Mouse (Mus musculus) embryonic facial prominence, embryonic 13.5 days (tissue): ENCODE data around the gene Ptpn20. TPM values are rescaled to one million over a fixed set of nuclear protein-coding genes. Genes with fewer than 3 reads are reported as not detected.

Experiments used
- ATAC-seq: fragments of 200-750 bp; cut with Nextera tagmentation; 2 replicates; pipeline ENCODE4 v1.8.0; 2017; ENCODE audit warnings: low read depth; ENCODE audit not compliant: insufficient number of reproducible peaks, insufficient read depth, low FRiP score, low TSS enrichment
- H3K27ac ChIP-seq: fragments of 300-500 bp; sonication (generic); 2 replicates; pipeline ENCODE4 v1.5.1; 2015; ENCODE audit warnings: moderate library complexity, mild to moderate bottlenecking, inconsistent platforms
- H3K27me3 ChIP-seq: fragments of 300-500 bp; sonication (generic); 2 replicates; pipeline ENCODE4 v1.6.1; 2015; ENCODE audit warnings: mild to moderate bottlenecking, inconsistent platforms
- H3K36me3 ChIP-seq: fragments of 300-500 bp; sonication (generic); 2 replicates; pipeline ENCODE4 v1.6.1; 2015; ENCODE audit warnings: mild to moderate bottlenecking, inconsistent platforms
- H3K4me1 ChIP-seq: fragments of 300-500 bp; sonication (generic); 2 replicates; pipeline ENCODE4 v1.6.1; 2015; ENCODE audit warnings: inconsistent platforms
- H3K4me2 ChIP-seq: fragments of 300-500 bp; sonication (generic); 2 replicates; pipeline ENCODE4 v1.6.1; 2015; ENCODE audit warnings: moderate library complexity, mild to moderate bottlenecking, inconsistent platforms
- H3K4me3 ChIP-seq: fragments of 300-500 bp; sonication (generic); 2 replicates; pipeline ENCODE4 v1.5.1; 2015; ENCODE audit warnings: mild to moderate bottlenecking, inconsistent platforms
- H3K9ac ChIP-seq: fragments of 300-500 bp; sonication (generic); 2 replicates; pipeline ENCODE4 v1.6.1; 2015; ENCODE audit warnings: mild to moderate bottlenecking, inconsistent platforms
- H3K9me3 ChIP-seq: fragments of 300-500 bp; sonication (generic); 2 replicates; pipeline ENCODE4 v1.6.1; 2016; ENCODE audit warnings: inconsistent platforms
- WGBS: fragments of 180-500 bp; shearing (Covaris S2); methylation state at CpG from one replicate; pipeline ENCODE4 v1.1.7; 2015; ENCODE audit warnings: mixed read lengths; 5-methylcytosine and 5-hydroxymethylcytosine counted together
- polyA plus RNA-seq: library from polyadenylated mRNA; unstranded; fragments of >200 nt; fragmentation: Nextera tagmentation; extraction: Ambion mirVana; gene quantifications from 2 replicates; pipeline ENCODE4 v1.2.1, GENCODE M21; 2015

The Ptpn20 gene
- polyA plus RNA-seq, 1 experiment from 2014 or later, result not detected

- ATAC-seq, result no peak
- H3K4me3 ChIP-seq, result no peak overlapping the region
- 69% methylated on average over 3 of the region's 3 CpGs for WGBS
Measured at GRCm38 (mm10) chr14:33678740-33679139, 89.7 kb downstream of the Ptpn20 start.

GRCm38 (mm10) chr14:33680621-33681020 lies 91.6 kb downstream of the Ptpn20 start:
- Histone ChIP-seq H3K9me3 (no peaks in the 10 kb centered on the region), H3K9ac (no peak overlapping the region), H3K27ac (no peak overlapping the region), H3K4me1 (peaks cover 4% of the 10 kb centered on the region), H3K4me3 (no peak overlapping the region), H3K36me3 (no peaks in the 10 kb centered on the region), H3K27me3 (no peaks in the 10 kb centered on the region; the same call in 1 of the 2 replicates), H3K4me2 (no peak overlapping the region)
- WGBS, result 89% methylated on average over 6 of the region's 6 CpGs
- ATAC-seq, result no peak

More at GRCm38 (mm10) chr14:33678740-33679139, 89.7 kb downstream of the Ptpn20 start:
- H3K27me3 ChIP-seq, result no peaks in the 10 kb centered on the region; the same call in 1 of the 2 replicates
- H3K9ac ChIP-seq, result no peak overlapping the region
- no peaks in the 10 kb centered on the region for H3K9me3 ChIP-seq
- peaks cover 2% of the 10 kb centered on the region for H3K4me1 ChIP-seq
- no peak overlapping the region for H3K27ac ChIP-seq
- no peaks in the 10 kb centered on the region for H3K36me3 ChIP-seq
- H3K4me2 ChIP-seq, result no peak overlapping the region

GRCm38 (mm10) chr14:33682768-33683167 lies 93.8 kb downstream of the Ptpn20 start:
- no peaks in the 10 kb centered on the region for H3K9me3 ChIP-seq
- 80% methylated on average over 2 of the region's 2 CpGs for WGBS
- H3K4me1 ChIP-seq, result peaks cover 4% of the 10 kb centered on the region
- H3K27ac ChIP-seq, result no peak overlapping the region
- H3K9ac ChIP-seq, result no peak overlapping the region
- no peak overlapping the region for H3K4me3 ChIP-seq
- no peak overlapping the region for H3K4me2 ChIP-seq
- no peaks in the 10 kb centered on the region; the same call in 1 of the 2 replicates for H3K27me3 ChIP-seq
- ATAC-seq, result no peak
- no peaks in the 10 kb centered on the region for H3K36me3 ChIP-seq

DNA sequence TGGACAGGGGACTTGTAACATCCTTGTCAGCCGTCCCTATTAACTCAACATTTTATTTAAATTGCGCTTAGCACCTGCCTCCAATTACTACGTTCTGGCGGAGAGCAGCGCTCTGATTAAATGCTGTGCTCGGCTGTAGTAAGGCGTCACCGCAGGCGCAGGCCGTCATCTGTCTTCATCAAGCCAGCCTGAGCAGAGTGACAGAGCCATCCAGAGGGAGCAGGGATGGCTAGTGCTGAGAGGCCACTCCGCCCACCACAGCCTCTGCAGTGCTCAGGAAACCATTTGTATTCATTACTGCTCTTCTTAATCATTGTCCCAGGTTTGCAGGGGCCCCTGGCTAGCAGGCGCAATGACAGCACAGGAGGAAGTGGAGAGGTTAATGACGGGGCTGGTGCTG lies 94.7 kb downstream of the Ptpn20 start:
- Histone ChIP-seq H3K4me2 (no peak overlapping the region), H3K27me3 (no peaks in the 10 kb centered on the region; the same call in 1 of the 2 replicates), H3K4me3 (no peak overlapping the region), H3K9ac (no peak overlapping the region), H3K4me1 (peaks cover 4% of the 10 kb centered on the region), H3K27ac (no peak overlapping the region), H3K9me3 (no peaks in the 10 kb centered on the region), H3K36me3 (no peaks in the 10 kb centered on the region)
- ATAC-seq, result no peak
- WGBS, result 31% methylated on average over 13 of the region's 13 CpGs

- Histone ChIP-seq H3K27me3 (no peaks in the 10 kb centered on the region; the same call in 1 of the 2 replicates), H3K4me2 (no peak overlapping the region), H3K36me3 (no peaks in the 10 kb centered on the region), H3K9me3 (no peaks in the 10 kb centered on the region), H3K27ac (no peak overlapping the region), H3K4me1 (peaks cover 16% of the 10 kb centered on the region), H3K4me3 (no peak overlapping the region), H3K9ac (no peak overlapping the region)
- WGBS, result 39% methylated on average over 6 of the region's 6 CpGs
- no peak for ATAC-seq
Measured at GRCm38 (mm10) chr14:33687444-33688028, 98.5 kb downstream of the Ptpn20 start.

- Histone ChIP-seq H3K36me3 (no peaks in the 10 kb centered on the region), H3K4me3 (no peak overlapping the region), H3K27ac (no peak overlapping the region), H3K27me3 (peaks cover 5% of the 10 kb centered on the region; the same call in 1 of the 2 replicates), H3K9me3 (no peaks in the 10 kb centered on the region), H3K4me2 (no peak overlapping the region), H3K9ac (no peak overlapping the region), H3K4me1 (peaks cover 12% of the 10 kb centered on the region)
- ATAC-seq, result no peak
Measured at GRCm38 (mm10) chr14:33689044-33689443, 100.0 kb downstream of the Ptpn20 start.

Other genes with a start within 250 kb of the Ptpn20 start
- 24.2 and 24.8 TPM in 2 replicates for gene Mapk8, start 142.0 kb upstream of the Ptpn20 start, polyA plus RNA-seq
- 0.18 TPM in 1 of 2 replicates, not detected in the other for gene Frmpd2, start 117.5 kb upstream of the Ptpn20 start, polyA plus RNA-seq